Comparison of ENCODE assay signal across 8 mouse cellular contexts in genomic region chr16:17208389-17209361, GRCm38 (mm10). TPM values are rescaled to one million over a fixed set of nuclear protein-coding genes. Genes with fewer than 3 reads are reported as not detected.
A peak's percentile ranks its signal among the peaks of the same experiment; 100 is the strongest.
DNase-seq lines count a peak whose midpoint lies in the region; ATAC-seq lines count a peak whose summit lies in the region.

Gene Rimbp3 (plus strand): TSS chr16:17208603.

- DNase-seq in adipocyte (ENCODE audit: low spot score): peak; percentile 56
- peak; percentile 92 for DNase-seq in embryo, embryonic 10.5 days (ENCODE audit: low spot score)
- DNase-seq in gastrocnemius, postnatal 14 days: peak; percentile 79
- peak; percentile 84 to 89 for DNase-seq in left cerebral cortex, postnatal 10 days (ENCODE audit: extremely low spot score in 1 of 2, low spot score in 2 of 2)
- DNase-seq in right cerebral cortex, postnatal 14 days: peak; percentile 87
- peak; percentile 80 for DNase-seq in urinary bladder, postnatal 25 days (ENCODE audit: low spot score)

- ATAC-seq in inflammation-experienced regulatory T-cells, adult 6 months: peak; percentile 75
- ATAC-seq in megakaryocyte progenitor cell, adult 5-6 weeks (replicated peaks; ENCODE audit: poor library complexity): peak; percentile 70

- intact Hi-C loops in gastrocnemius, postnatal 14 days (cut with DNase I; ENCODE audit: low total_unique reads): no loop called here
- intact Hi-C loops in left cerebral cortex, postnatal 10 days (cut with DNase I): loop anchor here (2.0 kb wide), 1 partner anchor 62 kb away; no protein-coding TSS in a partner anchor

RNA-seq across cellular contexts. Expression of gene Rimbp3, which starts in this region (rescaled TPM):
- under 1 TPM in 1 of 2 experiments, not detected in 1; 0.10 TPM for total RNA-seq in gastrocnemius, postnatal 14 days (2021)
- under 1 TPM in 1 of 3 experiments, not detected in 2; 0.07 TPM for polyA plus RNA-seq in inflammation-experienced regulatory T-cells, adult 6 months (2017; shearing (Covaris generic))
- 1 to 10 TPM; 1.7 to 1.9 TPM for total RNA-seq in left cerebral cortex, postnatal 10 days (2021)
- 0.69 and 0.95 TPM in 2 replicates for total RNA-seq in megakaryocyte progenitor cell, adult 5-6 weeks (2015)
- 0.58 and 1.3 TPM in 2 replicates for total RNA-seq in megakaryocyte progenitor cell, adult 5-6 weeks (2017)

Comparison
In these comparisons a context has a peak if more than half of its experiments do, and no peak if none do; other contexts are left out.
1. Peak in every context shown above with its lines: DNase-seq and ATAC-seq.
2. Peak in DNase-seq in gastrocnemius, postnatal 14 days; RNA of the gene not detected or under 1 TPM.
3. Peak in ATAC-seq in inflammation-experienced regulatory T-cells, adult 6 months; RNA of the gene not detected or under 1 TPM.